Mouse (Mus musculus): Measurements from ENCODE around the gene Rab20.

DNA sequence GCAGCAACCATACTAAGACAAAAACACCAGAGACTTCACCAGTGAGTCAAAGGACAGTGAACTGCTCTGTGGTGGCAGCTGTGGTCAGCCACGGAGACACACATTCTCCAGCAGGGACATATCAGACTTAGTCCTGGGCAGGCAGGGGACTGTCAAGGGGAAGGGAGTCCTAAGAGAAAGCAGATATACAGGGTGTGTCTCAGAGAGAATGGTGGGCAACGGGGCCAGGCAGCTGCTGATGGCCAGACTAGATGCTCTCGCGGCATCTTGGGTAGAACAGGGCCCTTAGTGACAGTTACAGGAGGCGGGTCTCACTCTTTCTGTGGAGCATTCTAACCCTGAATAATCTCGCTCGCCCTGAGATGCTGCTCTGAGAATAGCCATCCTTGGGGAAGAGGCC lies 34.3 kb downstream of the Rab20 start:
- TF ChIP-seq CTCF (IDR thresholded peaks at IDR 0.05; ENCODE audit: extremely low read depth, insufficient read depth, insufficient read length, insufficient replicate concordance), result no peak
- TF ChIP-seq POLR2A (IDR thresholded peaks at IDR 0.05; ENCODE audit: low read depth, low read length), result no peak

All from spleen, adult 2 months (tissue).